Mouse (Mus musculus): ENCODE data around the gene Rtn4rl1. TPM values are rescaled to one million over a fixed set of nuclear protein-coding genes. Genes with fewer than 3 reads are reported as not detected.
"Not testable (repeated sequence)": the region's sequence is repeated elsewhere in the genome, so short reads cannot be mapped to it uniquely, and the experiment has no call there.

The Rtn4rl1 gene
- polyA plus RNA-seq, 1 experiment from 2014 or later, result 2.2 TPM

GRCm38 (mm10) chr11:75273466-75273865 lies 79.9 kb downstream of the Rtn4rl1 start:
- H3K9me3 ChIP-seq, result no peaks in the 10 kb centered on the region
- H3K27me3 ChIP-seq (replicated peaks), result no peaks in the 10 kb centered on the region
- WGBS, result 37% methylated on average over 8 of the region's 8 CpGs
- no peak overlapping the region for H3K9ac ChIP-seq
- H3K4me3 ChIP-seq (replicated peaks), result no peak overlapping the region
- H3K4me1 ChIP-seq, result peaks cover 6% of the 10 kb centered on the region; the same call in 1 of the 2 replicates
- H3K36me3 ChIP-seq, result no peaks in the 10 kb centered on the region
- no peak overlapping the region for H3K4me2 ChIP-seq
- H3K27ac ChIP-seq, result no peak overlapping the region
- ATAC-seq (ENCODE audit: insufficient read depth, low FRiP score, low read depth), result no peak

GRCm38 (mm10) chr11:75275035-75275434 lies 81.5 kb downstream of the Rtn4rl1 start:
- no peak overlapping the region for H3K4me3 ChIP-seq (replicated peaks)

GRCm38 (mm10) chr11:75278115-75278514 lies 84.5 kb downstream of the Rtn4rl1 start:
- 72% methylated on average over 7 of the region's 7 CpGs for WGBS

More at GRCm38 (mm10) chr11:75275035-75275434, 81.5 kb downstream of the Rtn4rl1 start:
- Histone ChIP-seq H3K4me1 (peaks cover 12% of the 10 kb centered on the region), H3K9me3 (no peaks in the 10 kb centered on the region), H3K27ac (no peak overlapping the region), H3K27me3 (replicated peaks) (0 out of 2 replicates have a peak, but pooled peaks cover 4% of the 10 kb centered on the region), H3K4me2 (no peak overlapping the region), H3K36me3 (no peaks in the 10 kb centered on the region), H3K9ac (no peak overlapping the region)
- WGBS, result 35% methylated on average over 6 of the region's 6 CpGs
- ATAC-seq (ENCODE audit: insufficient read depth, low FRiP score, low read depth), result no peak

GRCm38 (mm10) chr11:75279013-75279341 lies 85.4 kb downstream of the Rtn4rl1 start:
- ATAC-seq (ENCODE audit: insufficient read depth, low FRiP score, low read depth), result no peak
- no peaks in the 10 kb centered on the region for H3K9me3 ChIP-seq
- no peak overlapping the region for H3K27ac ChIP-seq
- H3K4me2 ChIP-seq, result peak overlapping the region; percentile 53
- H3K9ac ChIP-seq, result no peak overlapping the region
- H3K4me1 ChIP-seq, result peaks cover 18% of the 10 kb centered on the region
- no peaks in the 10 kb centered on the region for H3K36me3 ChIP-seq
- peaks cover 30% of the 10 kb centered on the region for H3K27me3 ChIP-seq (replicated peaks)
- WGBS, result 17% methylated on average over 4 of the region's 4 CpGs
- H3K4me3 ChIP-seq (replicated peaks), result peak overlapping the region; percentile 25

More at GRCm38 (mm10) chr11:75278115-75278514, 84.5 kb downstream of the Rtn4rl1 start:
- H3K27me3 ChIP-seq (replicated peaks), result peaks cover 27% of the 10 kb centered on the region
- H3K36me3 ChIP-seq, result no peaks in the 10 kb centered on the region
- no peak overlapping the region for H3K9ac ChIP-seq
- H3K4me2 ChIP-seq, result no peak overlapping the region
- H3K4me3 ChIP-seq (replicated peaks), result no peak overlapping the region
- peaks cover 22% of the 10 kb centered on the region for H3K4me1 ChIP-seq
- no peaks in the 10 kb centered on the region for H3K9me3 ChIP-seq
- no peak overlapping the region for H3K27ac ChIP-seq
- no peak for ATAC-seq (ENCODE audit: insufficient read depth, low FRiP score, low read depth)

GRCm38 (mm10) chr11:75279342-75280065 lies 85.9 kb downstream of the Rtn4rl1 start:
- peaks cover 18% of the 10 kb centered on the region for H3K4me1 ChIP-seq
- H3K9ac ChIP-seq, result no peak overlapping the region
- ATAC-seq (ENCODE audit: insufficient read depth, low FRiP score, low read depth), result no peak
- peak overlapping the region; percentile 53 for H3K4me2 ChIP-seq
- H3K36me3 ChIP-seq, result no peaks in the 10 kb centered on the region
- peaks cover 30% of the 10 kb centered on the region for H3K27me3 ChIP-seq (replicated peaks)
- no peak overlapping the region for H3K27ac ChIP-seq
- no peaks in the 10 kb centered on the region for H3K9me3 ChIP-seq
- 15% methylated on average over 16 of the region's 16 CpGs for WGBS
- H3K4me3 ChIP-seq (replicated peaks), result peak overlapping the region; percentile 25

DNA sequence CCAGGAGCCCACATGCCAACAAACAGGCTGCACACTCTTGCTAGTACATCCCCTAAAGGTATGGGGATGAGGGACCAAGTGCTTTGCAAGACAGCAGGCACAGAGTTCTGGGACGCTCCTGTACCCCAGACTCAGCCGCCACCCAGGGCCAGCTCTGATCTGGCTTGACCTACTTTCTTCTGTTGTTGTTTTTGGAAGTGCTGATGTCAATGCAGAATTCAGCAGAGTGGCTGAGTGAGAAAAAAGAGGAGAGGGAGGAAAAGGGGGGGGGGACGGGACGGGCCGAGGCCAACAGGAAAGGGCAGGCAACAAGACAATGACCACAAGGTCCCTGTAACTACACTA lies 86.5 kb downstream of the Rtn4rl1 start:
- Histone ChIP-seq H3K27me3 (replicated peaks) (peaks cover 30% of the 10 kb centered on the region), H3K36me3 (no peaks in the 10 kb centered on the region), H3K9me3 (no peaks in the 10 kb centered on the region), H3K27ac (no peak overlapping the region), H3K9ac (no peak overlapping the region), H3K4me2 (no peak overlapping the region), H3K4me1 (peaks cover 18% of the 10 kb centered on the region), H3K4me3 (replicated peaks) (no peak overlapping the region)
- no peak for ATAC-seq (ENCODE audit: insufficient read depth, low FRiP score, low read depth)
- 62% methylated on average over 5 of the region's 5 CpGs for WGBS

DNA sequence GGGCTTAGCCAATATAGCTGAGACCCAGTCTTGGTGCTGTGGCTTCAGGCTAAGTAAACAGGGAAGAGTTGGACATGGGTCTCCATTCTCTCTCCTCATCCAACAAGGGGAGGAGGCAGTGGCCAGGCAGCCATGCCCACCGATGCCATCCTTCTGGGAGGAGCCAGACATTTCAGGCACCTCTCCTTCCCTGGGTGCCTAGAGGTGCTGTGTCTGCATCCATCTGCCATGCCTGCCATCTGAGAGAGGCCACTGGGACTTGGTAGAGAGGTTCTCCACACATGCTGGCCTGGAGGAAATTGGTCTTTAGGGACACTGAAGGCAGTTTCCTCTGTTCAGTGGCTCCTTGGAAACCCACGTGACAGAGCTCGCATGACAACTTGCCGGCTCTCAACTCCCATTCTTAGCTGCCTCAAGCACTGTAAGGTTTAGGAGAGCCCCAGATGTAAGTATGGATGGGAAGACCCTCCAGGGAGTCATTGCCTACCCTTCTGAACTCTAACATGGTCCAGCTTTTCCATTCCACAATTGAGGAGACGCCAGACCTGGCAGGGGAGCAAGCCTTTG lies 86.9 kb downstream of the Rtn4rl1 start:
- ATAC-seq (ENCODE audit: insufficient read depth, low FRiP score, low read depth), result no peak
- no peaks in the 10 kb centered on the region for H3K36me3 ChIP-seq
- WGBS, result 69% methylated on average over 5 of the region's 5 CpGs
- H3K27me3 ChIP-seq (replicated peaks), result peaks cover 30% of the 10 kb centered on the region
- no peak overlapping the region for H3K27ac ChIP-seq
- no peak overlapping the region for H3K9ac ChIP-seq
- H3K4me1 ChIP-seq, result peaks cover 18% of the 10 kb centered on the region
- no peaks in the 10 kb centered on the region for H3K9me3 ChIP-seq
- H3K4me3 ChIP-seq (replicated peaks), result no peak overlapping the region
- H3K4me2 ChIP-seq, result no peak overlapping the region

- H3K4me2 ChIP-seq, result peak overlapping the region; percentile 26
- no peak overlapping the region for H3K4me3 ChIP-seq (replicated peaks)
- WGBS, result 10% methylated on average over 29 of the region's 29 CpGs
- no peak overlapping the region for H3K27ac ChIP-seq
- no peak for ATAC-seq (ENCODE audit: insufficient read depth, low FRiP score, low read depth)
- peaks cover 18% of the 10 kb centered on the region for H3K4me1 ChIP-seq
- no peak overlapping the region for H3K9ac ChIP-seq
- H3K36me3 ChIP-seq, result no peaks in the 10 kb centered on the region
- H3K27me3 ChIP-seq (replicated peaks), result peaks cover 30% of the 10 kb centered on the region
- H3K9me3 ChIP-seq, result no peaks in the 10 kb centered on the region
Observed at GRCm38 (mm10) chr11:75281380-75282256, 88.0 kb downstream of the Rtn4rl1 start.

DNA sequence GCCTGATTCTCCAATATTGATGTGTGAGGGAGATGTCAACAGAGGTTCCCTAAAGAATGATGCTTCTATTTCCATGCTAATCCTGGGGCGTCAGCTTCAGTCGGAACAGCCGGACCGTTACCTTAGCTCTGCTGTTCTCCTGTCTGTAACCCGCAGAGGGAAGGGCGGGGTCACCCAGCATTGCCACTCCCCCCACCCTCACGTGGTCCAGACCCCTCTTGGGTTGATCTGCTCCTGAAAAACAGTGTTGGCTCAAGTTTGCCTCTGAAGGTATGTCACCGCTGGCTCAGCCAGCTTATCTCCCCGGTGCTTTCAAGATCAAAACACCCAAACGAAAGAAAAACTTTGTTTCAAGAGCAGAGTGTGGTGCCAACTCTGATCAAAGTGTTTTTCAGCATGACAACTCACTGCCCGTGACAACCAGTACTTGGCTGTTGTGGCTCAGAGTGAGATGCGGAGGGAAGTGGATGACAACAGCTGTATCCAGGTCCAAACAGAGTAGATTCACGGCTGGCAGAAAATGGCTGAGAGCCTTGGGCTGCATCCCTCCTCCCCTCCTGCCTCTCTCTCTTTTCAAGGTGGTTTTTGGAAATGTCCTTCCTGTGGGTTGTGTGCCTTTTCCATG lies 89.0 kb downstream of the Rtn4rl1 start:
- H3K4me1 ChIP-seq, result peaks cover 18% of the 10 kb centered on the region
- peaks cover 30% of the 10 kb centered on the region for H3K27me3 ChIP-seq (replicated peaks)
- H3K4me3 ChIP-seq (replicated peaks), result peak overlapping the region; percentile 10; the same call in 1 of the 2 replicates
- H3K36me3 ChIP-seq, result no peaks in the 10 kb centered on the region
- no peak for ATAC-seq (ENCODE audit: insufficient read depth, low FRiP score, low read depth)
- WGBS, result 13% methylated on average over 13 of the region's 13 CpGs
- H3K27ac ChIP-seq, result no peak overlapping the region
- H3K4me2 ChIP-seq, result peak overlapping the region; percentile 26
- H3K9ac ChIP-seq, result no peak overlapping the region
- H3K9me3 ChIP-seq, result no peaks in the 10 kb centered on the region

GRCm38 (mm10) chr11:75283784-75284183 lies 90.2 kb downstream of the Rtn4rl1 start:
- Histone ChIP-seq H3K27me3 (replicated peaks) (peaks cover 30% of the 10 kb centered on the region), H3K4me1 (peaks cover 18% of the 10 kb centered on the region)
- H3K4me3 ChIP-seq (replicated peaks); H3K27ac ChIP-seq; ATAC-seq (ENCODE audit: insufficient read depth, low FRiP score, low read depth); H3K9me3 ChIP-seq; H3K36me3 ChIP-seq; H3K4me2 ChIP-seq; H3K9ac ChIP-seq: not testable (repeated sequence)
- WGBS, result 60% methylated on average over 3 of the region's 3 CpGs

GRCm38 (mm10) chr11:75285893-75286467 lies 92.4 kb downstream of the Rtn4rl1 start:
- Histone ChIP-seq H3K4me3 (replicated peaks) (no peak overlapping the region), H3K9me3 (no peaks in the 10 kb centered on the region), H3K9ac (no peak overlapping the region), H3K27ac (no peak overlapping the region), H3K4me2 (no peak overlapping the region), H3K27me3 (replicated peaks) (peaks cover 24% of the 10 kb centered on the region), H3K36me3 (no peaks in the 10 kb centered on the region), H3K4me1 (peaks cover 12% of the 10 kb centered on the region)
- no peak for ATAC-seq (ENCODE audit: insufficient read depth, low FRiP score, low read depth)
- WGBS, result 42% methylated on average over 4 of the region's 4 CpGs
